Mouse (Mus musculus) ES-E14 (cell line): ENCODE measurements around the gene Daam1. TPM values are rescaled to one million over a fixed set of nuclear protein-coding genes. Genes with fewer than 3 reads are reported as not detected.
"Not testable (repeated sequence)": the region's sequence is repeated elsewhere in the genome, so short reads cannot be mapped to it uniquely, and the experiment has no call there.

ENCODE experiments used
- DNase-seq: peaks from one replicate; pipeline ENCODE4 v3.0.0-alpha.2; 2013; ENCODE audit warnings: low read depth, low spot score
- H3K27ac ChIP-seq: 2 replicates; pipeline ENCODE4 v1.5.1; 2012; ENCODE audit warnings: low read depth, mild to moderate bottlenecking, low read length, moderate library complexity, mixed read lengths; ENCODE audit not compliant: poor library complexity, insufficient read depth, severe bottlenecking
- H3K36me3 ChIP-seq: 2 replicates; pipeline ENCODE4 v1.6.1; 2012; ENCODE audit warnings: mild to moderate bottlenecking, low read length, moderate library complexity, mixed read lengths; ENCODE audit not compliant: control insufficient read depth, poor library complexity, insufficient read depth, severe bottlenecking
- H3K4me1 ChIP-seq, 2 experiments: fragments of 150-350 bp in 1 of 2; sonication (generic) in 1 of 2; 2 replicates each; pipeline ENCODE4 v1.6.1; 2012; ENCODE audit warnings: low read length in 2 of 2, mild to moderate bottlenecking in 1 of 2, mixed read lengths in 1 of 2; ENCODE audit not compliant: control insufficient read depth in 2 of 2, insufficient read depth in 2 of 2, poor library complexity in 1 of 2
- H3K4me3 ChIP-seq, 2 experiments: fragments of 150-350 bp in 1 of 2; sonication (generic) in 1 of 2; 2 replicates each; pipeline ENCODE4 v1.5.1; 2012; ENCODE audit warnings: low read length in 2 of 2, low read depth in 1 of 2, mild to moderate bottlenecking in 1 of 2, mixed read lengths in 1 of 2; ENCODE audit not compliant: insufficient read depth in 1 of 2, poor library complexity in 1 of 2, severe bottlenecking in 1 of 2
- H3K9ac ChIP-seq: 2 replicates; pipeline ENCODE4 v1.6.1; 2012; ENCODE audit warnings: low read depth, mild to moderate bottlenecking, low read length, mixed read lengths; ENCODE audit not compliant: poor library complexity, insufficient read depth, severe bottlenecking
- H3K9me3 ChIP-seq: fragments of 150-350 bp; sonication (generic); 2 replicates; pipeline ENCODE4 v1.6.1; 2012; ENCODE audit warnings: low read depth, mild to moderate bottlenecking, low read length; ENCODE audit not compliant: control insufficient read depth, insufficient read depth
- CHD2 ChIP-seq: IDR thresholded peaks from 2 replicates; pipeline ENCODE4 v1.6.1; 2014; ENCODE audit warnings: mild to moderate bottlenecking, low read depth, low read length, inconsistent platforms
- HCFC1 ChIP-seq: IDR thresholded peaks from 2 replicates; pipeline ENCODE4 v1.6.1; 2012; ENCODE audit warnings: low read length, inconsistent platforms, borderline replicate concordance; ENCODE audit not compliant: insufficient read depth
- MAFK ChIP-seq: IDR thresholded peaks from 2 replicates; pipeline ENCODE4 v1.6.1; 2014; ENCODE audit warnings: mild to moderate bottlenecking, low read depth, low read length, inconsistent platforms; ENCODE audit not compliant: insufficient read depth
- ZC3H11A ChIP-seq: IDR thresholded peaks from 2 replicates; pipeline ENCODE4 v1.6.1; 2012; ENCODE audit warnings: low read depth, mild to moderate bottlenecking, inconsistent platforms, low read length, borderline replicate concordance
- ZNF384 ChIP-seq: IDR thresholded peaks from 2 replicates; pipeline ENCODE4 v1.6.1; 2012; ENCODE audit warnings: low read depth, low read length, inconsistent platforms
- in situ Hi-C, 2 experiments: fragments of 600-800 bp; cut with MboI; formaldehyde crosslinking; loops; one replicate each; pipeline ENCODE4 v1.15.1; 2025; ENCODE audit warnings: low sequenced_read_pairs in 2 of 2, inconsistent platforms in 1 of 2; ENCODE audit not compliant: unreplicated experiment in 2 of 2
- total RNA-seq: library from RNA; depleted of rRNA; stranded (reverse); fragments of 300-350 nt; gene quantifications from 2 replicates; pipeline ENCODE4 v1.2.3, GENCODE M21; 2012

Daam1 gene
- total RNA-seq, 1 experiment: 15.8 TPM

GRCm38 (mm10) chr12:71840430-71841186 is 9.7 kb downstream of the Daam1 start:
- Histone ChIP-seq H3K9me3 (no peaks in the 10 kb centered on the region), H3K9ac (no peak overlapping the region), H3K4me1 (peaks cover 4 to 10% of the 10 kb centered on the region in 2 experiments; a peak in 2 of 4 replicates), H3K27ac (no peak overlapping the region), H3K36me3 (no peaks in the 10 kb centered on the region), H3K4me3 (no peak overlapping the region)
- no peak for DNase-seq
- TF ChIP-seq MAFK (no peak), CHD2 (no peak), ZNF384 (no peak), HCFC1 (no peak), ZC3H11A (no peak)
- in situ Hi-C loops: no loop called here

- Histone ChIP-seq H3K4me3 (no peak overlapping the region), H3K36me3 (no peaks in the 10 kb centered on the region), H3K9me3 (no peaks in the 10 kb centered on the region), H3K27ac (no peak overlapping the region), H3K4me1 (peaks cover 4 to 10% of the 10 kb centered on the region in 2 experiments; a peak in 2 of 4 replicates), H3K9ac (no peak overlapping the region)
- no peak for DNase-seq
- in situ Hi-C loops: no loop called here
- TF ChIP-seq ZNF384: no peak
- TF ChIP-seq HCFC1: no peak
- TF ChIP-seq CHD2: no peak
- no peak for TF ChIP-seq ZC3H11A
- no peak for TF ChIP-seq MAFK
Measured at GRCm38 (mm10) chr12:71842006-71842405, 11.1 kb downstream of the Daam1 start.

- no peak for DNase-seq
- Histone ChIP-seq H3K9me3 (no peaks in the 10 kb centered on the region), H3K4me3 (no peak overlapping the region), H3K27ac (no peak overlapping the region), H3K36me3 (no peaks in the 10 kb centered on the region), H3K9ac (no peak overlapping the region), H3K4me1 (peaks cover 4 to 10% of the 10 kb centered on the region in 2 experiments; a peak in 2 of 4 replicates)
- in situ Hi-C loops: no loop called here
- TF ChIP-seq ZNF384: no peak
- no peak for TF ChIP-seq CHD2
- TF ChIP-seq ZC3H11A: no peak
Measured at GRCm38 (mm10) chr12:71842588-71842987, 11.7 kb downstream of the Daam1 start.

GRCm38 (mm10) chr12:71845486-71845885 is 14.6 kb downstream of the Daam1 start:
- Histone ChIP-seq H3K27ac (no peak overlapping the region), H3K9ac (no peak overlapping the region), H3K36me3 (no peaks in the 10 kb centered on the region), H3K4me1 (no peaks in the 10 kb centered on the region), H3K9me3 (no peaks in the 10 kb centered on the region), H3K4me3 (no peak overlapping the region)
- in situ Hi-C loops: no loop called here
- DNase-seq: no peak
- no peak for TF ChIP-seq CHD2

- H3K36me3 ChIP-seq, H3K9ac ChIP-seq, H3K4me3 ChIP-seq, H3K4me1 ChIP-seq, H3K9me3 ChIP-seq, in situ Hi-C loops, H3K27ac ChIP-seq, DNase-seq: not testable (repeated sequence)
Measured at GRCm38 (mm10) chr12:71846416-71846815, 15.5 kb downstream of the Daam1 start.

GRCm38 (mm10) chr12:71847024-71847423 is 16.1 kb downstream of the Daam1 start:
- H3K9me3 ChIP-seq, H3K36me3 ChIP-seq, in situ Hi-C loops: not testable (repeated sequence)

More at GRCm38 (mm10) chr12:71847024-71847423, 16.1 kb downstream of the Daam1 start:
- not testable (repeated sequence) for H3K4me1 ChIP-seq, H3K27ac ChIP-seq, H3K9ac ChIP-seq, DNase-seq, H3K4me3 ChIP-seq
